Comparison of ENCODE assay signal across 12 mouse cellular contexts in genomic region chr3:124346445-124346844, GRCm38 (mm10). TPM values are rescaled to one million over a fixed set of nuclear protein-coding genes. Genes with fewer than 3 reads are reported as not detected.
DNase-seq lines count a peak whose midpoint lies in the region; ATAC-seq and TF ChIP-seq lines count a peak whose summit lies in the region.
"Had no signal": no experiment of that assay in that cellular context is flagged by ENCODE, and none has a peak within 500 bp of the region (broad histone marks: within the 10 kb centered on the region; RNA-seq: fewer than 3 reads in every experiment).

No protein-coding gene starts in this region.

- TF ChIP-seq CTCF in cortical plate, adult 2 months (IDR thresholded peaks at IDR 0.05; ENCODE audit: extremely low read depth, insufficient read depth, low read length), result peak; percentile 29; the same call in 1 of the 2 replicates

- H3K9me3 ChIP-seq in forebrain, embryonic 14.5 days (replicated peaks; ENCODE audit: control insufficient read depth, low read length), result no peaks in the 10 kb centered on the region
- H3K9me3 ChIP-seq in forebrain, embryonic 10.5 days, result no peaks in the 10 kb centered on the region
- H3K9me3 ChIP-seq: limb, embryonic 13.5 days had no signal

- H3K27ac ChIP-seq in forebrain, embryonic 14.5 days (ENCODE audit: low read depth, low read length), result no peak overlapping the region
- no peak overlapping the region for H3K27ac ChIP-seq in forebrain, embryonic 10.5 days
- H3K27ac ChIP-seq in cortical plate, adult 2 months (ENCODE audit: insufficient read depth, low read length), result no peak overlapping the region
- H3K27ac ChIP-seq: limb, embryonic 13.5 days had no signal

- no peak for ATAC-seq in forebrain, embryonic 14.5 days
- ATAC-seq: liver, postnatal 0 days had no signal

- no peaks in the 10 kb centered on the region for H3K36me3 ChIP-seq in forebrain, embryonic 14.5 days (ENCODE audit: control insufficient read depth, insufficient read depth, low read length)
- no peaks in the 10 kb centered on the region for H3K36me3 ChIP-seq in forebrain, embryonic 10.5 days (replicated peaks)
- H3K36me3 ChIP-seq: limb, embryonic 13.5 days had no signal

- no peak overlapping the region for H3K4me2 ChIP-seq in forebrain, embryonic 14.5 days (ENCODE audit: low read length)
- H3K4me2 ChIP-seq: limb, embryonic 13.5 days had no signal

- no peak for TF ChIP-seq POLR2A in cortical plate, adult 2 months (IDR thresholded peaks at IDR 0.05; ENCODE audit: extremely low read depth, insufficient read depth, low read length)

- no peak overlapping the region for H3K9ac ChIP-seq in forebrain, embryonic 14.5 days (ENCODE audit: low read length)
- H3K9ac ChIP-seq: limb, embryonic 13.5 days; liver, postnatal 0 days had no signal

- DNase-seq in forebrain, embryonic 14.5 days (ENCODE audit: low spot score), result peak; percentile 37
- DNase-seq in forebrain, embryonic 10.5 days (ENCODE audit: extremely low spot score, low spot score), result no peak
- DNase-seq in layer of hippocampus, adult 9-11 months, result peak; percentile 5
- DNase-seq in layer of hippocampus, adult 11-12 months (ENCODE audit: low spot score), result no peak
- peak; percentile 16 for DNase-seq in 416B (ENCODE audit: low read depth)
- DNase-seq in thymus, postnatal 36 days, result no peak
- no peak for DNase-seq in thymus, postnatal 10 days (ENCODE audit: low spot score in 2 of 2)
- DNase-seq: cerebellum, adult 18-20 months; liver, postnatal 0 days; right cerebral cortex, postnatal 14 days had no signal

- no peaks in the 10 kb centered on the region for H3K4me1 ChIP-seq in forebrain, embryonic 14.5 days (ENCODE audit: control insufficient read depth, insufficient read depth, low read length)
- H3K4me1 ChIP-seq in forebrain, embryonic 10.5 days, result no peaks in the 10 kb centered on the region
- H3K4me1 ChIP-seq in cortical plate, adult 2 months (ENCODE audit: control insufficient read depth, insufficient read depth, low read length), result no peaks in the 10 kb centered on the region
- H3K4me1 ChIP-seq: limb, embryonic 13.5 days had no signal

- H3K27me3 ChIP-seq in forebrain, embryonic 14.5 days (replicated peaks; ENCODE audit: control insufficient read depth, insufficient read depth, low read length), result no peaks in the 10 kb centered on the region
- no peaks in the 10 kb centered on the region for H3K27me3 ChIP-seq in forebrain, embryonic 10.5 days (ENCODE audit: poor library complexity, severe bottlenecking)
- H3K27me3 ChIP-seq: limb, embryonic 13.5 days had no signal

- H3K4me3 ChIP-seq in forebrain, embryonic 14.5 days (ENCODE audit: low read depth, low read length), result no peak overlapping the region
- no peak overlapping the region for H3K4me3 ChIP-seq in forebrain, embryonic 10.5 days
- H3K4me3 ChIP-seq in cortical plate, adult 2 months (ENCODE audit: insufficient read depth, low read length), result no peak overlapping the region
- H3K4me3 ChIP-seq: limb, embryonic 13.5 days had no signal

RNA-seq across cellular contexts. Expression of gene Tram1l1, which starts 25.8 kb away (rescaled TPM):
- 40.8 and 41.6 TPM in 2 replicates for polyA plus RNA-seq in forebrain, embryonic 14.5 days (2014; fragmentation: Nextera tagmentation; extraction: Ambion mirVana)
- polyA plus RNA-seq in forebrain, embryonic 10.5 days (2016; fragmentation: Nextera tagmentation; extraction: Ambion mirVana), result 12.9 and 13.4 TPM in 2 replicates
- polyA plus RNA-seq in cortical plate, adult 2 months (2012; rRNA removed), result 16.1 and 16.4 TPM in 2 replicates

Comparison
In these comparisons a context has a peak if more than half of its experiments do, and no peak if none do; other contexts are left out.
1. DNase-seq: peak in forebrain, embryonic 14.5 days (single experiment), layer of hippocampus, adult 9-11 months (single experiment) and 416B (single experiment); none in forebrain, embryonic 10.5 days (single experiment), layer of hippocampus, adult 11-12 months (single experiment), thymus, postnatal 36 days (0 of 2) and thymus, postnatal 10 days (0 of 2).